Mouse (Mus musculus) heart, embryonic 16.5 days (tissue): ENCODE measurements around the gene Glg1. TPM values are rescaled to one million over a fixed set of nuclear protein-coding genes. Genes with fewer than 3 reads are reported as not detected.
"Not testable (repeated sequence)": the region's sequence is repeated elsewhere in the genome, so short reads cannot be mapped to it uniquely, and the experiment has no call there.

ENCODE experiments used
- ATAC-seq: fragments of 200-750 bp; cut with Nextera tagmentation; replicated peaks from 2 replicates; pipeline ENCODE4 v1.8.0; 2017; ENCODE audit warnings: moderate number of reproducible peaks; ENCODE audit not compliant: insufficient read depth, low FRiP score; ENCODE audit errors: extremely low read depth
- H3K27ac ChIP-seq: fragments of 300-500 bp; sonication (generic); 2 replicates; pipeline ENCODE4 v1.5.1; 2014; ENCODE audit warnings: mild to moderate bottlenecking, low read length, control low read depth, moderate library complexity
- H3K27me3 ChIP-seq: fragments of 300-500 bp; sonication (generic); 2 replicates; pipeline ENCODE4 v1.6.1; 2014; ENCODE audit warnings: low read length, mixed read lengths; ENCODE audit not compliant: control insufficient read depth, insufficient read depth
- H3K36me3 ChIP-seq: fragments of 300-500 bp; sonication (generic); 2 replicates; pipeline ENCODE4 v1.6.1; 2014; ENCODE audit not compliant: control insufficient read depth, insufficient read depth
- H3K4me1 ChIP-seq: fragments of 300-500 bp; sonication (generic); 2 replicates; pipeline ENCODE4 v1.6.1; 2014; ENCODE audit warnings: low read length, mixed read lengths; ENCODE audit not compliant: control insufficient read depth, insufficient read depth
- H3K4me2 ChIP-seq: fragments of 300-500 bp; sonication (generic); 2 replicates; pipeline ENCODE4 v1.6.1; 2014; ENCODE audit warnings: low read depth, mild to moderate bottlenecking, control low read depth, low read length
- H3K4me3 ChIP-seq: fragments of 300-500 bp; sonication (generic); 2 replicates; pipeline ENCODE4 v1.5.1; 2014; ENCODE audit warnings: mild to moderate bottlenecking, control low read depth, low read length
- H3K9ac ChIP-seq: fragments of 300-500 bp; sonication (generic); 2 replicates; pipeline ENCODE4 v1.6.1; 2014; ENCODE audit warnings: low read length, control low read depth
- H3K9me3 ChIP-seq: fragments of 300-500 bp; sonication (generic); replicated peaks from 2 replicates; pipeline ENCODE4 v1.6.1; 2016; ENCODE audit warnings: low read length; ENCODE audit not compliant: control insufficient read depth
- WGBS: fragments of 180-500 bp; shearing (Covaris S2); extraction: QIAGEN DNeasy Blood & Tissue Kit; methylation state at CpG from one replicate; pipeline ENCODE4 v1.1.7; 2014; 5-methylcytosine and 5-hydroxymethylcytosine counted together
- polyA plus RNA-seq: library from polyadenylated mRNA; unstranded; fragments of >200 nt; fragmentation: Nextera tagmentation; extraction: Ambion mirVana; gene quantifications from 2 replicates; pipeline ENCODE4 v1.2.1, GENCODE M21; 2015

Gene Glg1
- 55.7 and 58.6 TPM in 2 replicates for polyA plus RNA-seq

GRCm38 (mm10) chr8:111258631-111259407 is at the start of gene Glg1:
TSS of gene Glg1 (minus strand) at chr8:111259216.
- under 1% methylated on average over 76 of the region's 76 CpGs for WGBS
- peak; percentile 91 for ATAC-seq
- peak within 1 kb of the TSS; percentile 90 for H3K9ac ChIP-seq

GRCm38 (mm10) chr8:111305031-111305730 is 46.2 kb upstream of the Glg1 start:
- Histone ChIP-seq H3K27me3 (no peaks in the 10 kb centered on the region), H3K4me2 (0 out of 2 replicates have a peak overlapping the region, but pooled peaks have one; percentile 2), H3K36me3 (no peaks in the 10 kb centered on the region), H3K4me1 (no peaks in the 10 kb centered on the region), H3K9ac (no peak overlapping the region), H3K27ac (no peak overlapping the region), H3K4me3 (no peak overlapping the region), H3K9me3 (no peaks in the 10 kb centered on the region)
- whole genome bisulfite sequencing: 19% methylated on average over 5 of the region's 5 CpGs
- ATAC-seq: no peak

More at GRCm38 (mm10) chr8:111258631-111259407, at the start of gene Glg1:
- H3K4me2 ChIP-seq: peak within 1 kb of the TSS; percentile 76
- no peaks in the 10 kb centered on the region for H3K9me3 ChIP-seq
- no peaks in the 10 kb centered on the region for H3K27me3 ChIP-seq
- peak within 1 kb of the TSS; percentile 98 for H3K27ac ChIP-seq
- peak within 1 kb of the TSS; percentile 83 for H3K4me3 ChIP-seq
- peaks cover 24% of the 10 kb centered on the region for H3K4me1 ChIP-seq
- H3K36me3 ChIP-seq: no peaks in the 10 kb centered on the region

- Histone ChIP-seq H3K36me3 (no peaks in the 10 kb centered on the region), H3K9me3 (no peaks in the 10 kb centered on the region), H3K27ac (no peak overlapping the region), H3K27me3 (no peaks in the 10 kb centered on the region), H3K4me2 (no peak overlapping the region), H3K9ac (no peak overlapping the region), H3K4me3 (no peak overlapping the region), H3K4me1 (no peaks in the 10 kb centered on the region)
- ATAC-seq: no peak
- WGBS: 81% methylated on average over 3 of the region's 3 CpGs
These were observed 45.3 kb upstream of the Glg1 start for GRCm38 (mm10) chr8:111304359-111304758.

GRCm38 (mm10) chr8:111303076-111303803 is 44.2 kb upstream of the Glg1 start:
- H3K9me3 ChIP-seq, H3K9ac ChIP-seq, H3K4me2 ChIP-seq, H3K27ac ChIP-seq, H3K36me3 ChIP-seq, H3K4me1 ChIP-seq, H3K4me3 ChIP-seq, H3K27me3 ChIP-seq, ATAC-seq: not testable (repeated sequence)
- WGBS: 64% methylated on average over 5 of the region's 5 CpGs

- H3K4me1 ChIP-seq: peaks cover 5% of the 10 kb centered on the region
- peaks cover 8% of the 10 kb centered on the region for H3K36me3 ChIP-seq
- no peaks in the 10 kb centered on the region for H3K27me3 ChIP-seq
- 64% methylated on average over 11 of the region's 11 CpGs for WGBS
- H3K9me3 ChIP-seq: no peaks in the 10 kb centered on the region
- peak overlapping the region; percentile 78 for H3K27ac ChIP-seq
- H3K4me2 ChIP-seq: peak overlapping the region; percentile 63
- peak overlapping the region; percentile 46; the same call in 1 of the 2 replicates for H3K9ac ChIP-seq
- H3K4me3 ChIP-seq: peak overlapping the region; percentile 47
- no peak for ATAC-seq
These were observed 41.9 kb upstream of the Glg1 start for GRCm38 (mm10) chr8:111300597-111301546.

- H3K4me3 ChIP-seq: peak within 1 kb of the TSS; percentile 98
- H3K9ac ChIP-seq: peak within 1 kb of the TSS; percentile 98
- ATAC-seq: peak; percentile 99
- no peaks in the 10 kb centered on the region for H3K27me3 ChIP-seq
- peaks cover 10% of the 10 kb centered on the region for H3K4me1 ChIP-seq
- peak within 1 kb of the TSS; percentile 96 for H3K27ac ChIP-seq
- H3K4me2 ChIP-seq: peak within 1 kb of the TSS; percentile 63
- no peaks in the 10 kb centered on the region for H3K9me3 ChIP-seq
- under 1% methylated on average over 66 of the region's 67 CpGs for WGBS
- peaks cover 12% of the 10 kb centered on the region for H3K36me3 ChIP-seq
These were observed 41.0 kb upstream of the Glg1 start, which contains the start of gene Rfwd3 for GRCm38 (mm10) chr8:111299821-111300568. TSS of gene Rfwd3 (minus strand) at chr8:111300222.

GRCm38 (mm10) chr8:111299363-111299820 is 40.4 kb upstream of the Glg1 start:
- 0 out of 2 replicates have a peak, but pooled peaks have one; percentile 8 for ATAC-seq
- Histone ChIP-seq H3K9me3 (no peaks in the 10 kb centered on the region), H3K4me2 (peak overlapping the region; percentile 61), H3K27me3 (no peaks in the 10 kb centered on the region), H3K4me1 (peaks cover 11% of the 10 kb centered on the region), H3K9ac (peak overlapping the region; percentile 98), H3K4me3 (peak overlapping the region; percentile 98), H3K27ac (peak overlapping the region; percentile 96), H3K36me3 (peaks cover 13% of the 10 kb centered on the region)
- WGBS: under 1% methylated on average over 28 of the region's 28 CpGs
